Mouse (Mus musculus) stomach, postnatal 0 days (tissue): ENCODE results near the gene Mvb12b. TPM values are rescaled to one million over a fixed set of nuclear protein-coding genes. Genes with fewer than 3 reads are reported as not detected.

Experiments used
- ATAC-seq: fragments of 200-750 bp; cut with Nextera tagmentation; 2 replicates; pipeline ENCODE4 v1.8.0; 2017; ENCODE audit not compliant: low FRiP score, low TSS enrichment
- DNase-seq: peaks from one replicate; pipeline ENCODE4 v3.0.0-alpha.2; 2016; ENCODE audit warnings: low spot score
- H3K27ac ChIP-seq: fragments of 300-500 bp; sonication (generic); replicated peaks from 2 replicates; pipeline ENCODE4 v1.5.1; 2014; ENCODE audit warnings: mild to moderate bottlenecking, control low read depth
- H3K27me3 ChIP-seq: fragments of 300-500 bp; sonication (generic); 2 replicates; pipeline ENCODE4 v1.6.1; 2014; ENCODE audit warnings: low read length; ENCODE audit not compliant: control insufficient read depth, insufficient read depth
- H3K36me3 ChIP-seq: fragments of 300-500 bp; sonication (generic); 2 replicates; pipeline ENCODE4 v1.6.1; 2014; ENCODE audit warnings: low read length, mixed read lengths; ENCODE audit not compliant: control insufficient read depth, insufficient read depth
- H3K4me1 ChIP-seq: fragments of 300-500 bp; sonication (generic); replicated peaks from 2 replicates; pipeline ENCODE4 v1.6.1; 2014; ENCODE audit warnings: antibody characterized with exemption; ENCODE audit not compliant: control insufficient read depth, insufficient read depth
- H3K4me2 ChIP-seq: fragments of 300-500 bp; sonication (generic); replicated peaks from 2 replicates; pipeline ENCODE4 v1.6.1; 2014; ENCODE audit warnings: low read depth, mild to moderate bottlenecking, control low read depth, moderate library complexity
- H3K4me3 ChIP-seq: fragments of 300-500 bp; sonication (generic); 2 replicates; pipeline ENCODE4 v1.5.1; 2014; ENCODE audit warnings: low read depth, low read length, control low read depth
- H3K9ac ChIP-seq: fragments of 300-500 bp; sonication (generic); 2 replicates; pipeline ENCODE4 v1.6.1; 2014; ENCODE audit warnings: mild to moderate bottlenecking, low read length, control low read depth, mixed read lengths
- H3K9me3 ChIP-seq: fragments of 300-500 bp; sonication (generic); 2 replicates; pipeline ENCODE4 v1.6.1; 2016; ENCODE audit warnings: low read length; ENCODE audit not compliant: control insufficient read depth
- CTCF ChIP-seq: IDR thresholded peaks from 2 replicates; pipeline ENCODE4 v1.5.1; 2016; ENCODE audit warnings: antibody characterized with exemption, low read depth, mild to moderate bottlenecking, moderate library complexity
- EP300 ChIP-seq: optimal IDR thresholded peaks from 2 replicates; pipeline ENCODE3; 2016; ENCODE audit warnings: antibody characterized with exemption
- WGBS: fragments of 180-500 bp; shearing (Covaris S2); extraction: QIAGEN DNeasy Blood & Tissue Kit; methylation state at CpG from one replicate; pipeline ENCODE4 v1.1.7; 2014; 5-methylcytosine and 5-hydroxymethylcytosine counted together
- polyA plus RNA-seq: library from polyadenylated mRNA; unstranded; fragments of >200 nt; fragmentation: Nextera tagmentation; extraction: Ambion mirVana; gene quantifications from 2 replicates; pipeline ENCODE4 v1.2.1, GENCODE M21; 2015

The Mvb12b gene
- polyA plus RNA-seq, 1 experiment from 2014 or later: 10.2 TPM

DNA sequence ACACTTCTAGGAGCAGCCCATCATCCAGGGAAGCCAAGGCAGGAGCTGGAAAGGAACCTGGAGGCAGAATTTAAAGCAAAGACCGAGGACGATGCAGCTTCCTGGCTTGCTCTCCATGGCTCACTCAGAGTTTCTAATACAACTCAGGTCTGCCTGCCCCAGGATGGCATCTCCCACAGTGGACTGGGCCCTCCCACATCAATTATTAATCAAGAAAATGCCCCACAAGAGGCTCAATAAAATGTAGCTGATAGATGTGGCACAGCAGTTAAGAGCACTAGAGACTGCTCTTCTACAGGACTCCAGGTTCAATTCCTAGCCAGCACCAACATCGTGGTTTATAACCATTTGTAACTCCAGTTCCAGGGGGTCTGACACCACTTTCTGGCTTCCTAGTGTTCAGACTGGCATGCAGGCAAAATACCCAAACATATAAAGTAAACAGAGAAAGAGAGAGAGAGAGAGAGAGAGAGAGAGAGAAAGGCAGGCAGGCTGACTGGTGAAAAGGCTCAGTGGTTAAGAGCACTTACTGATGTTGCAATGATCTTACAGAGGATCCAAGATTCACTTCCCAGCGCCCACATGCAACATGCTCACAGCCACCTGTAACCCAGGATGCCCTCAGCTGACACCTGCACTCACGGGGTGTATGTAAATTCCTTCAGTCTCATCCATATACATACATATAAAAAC lies 18.6 kb downstream of the Mvb12b start:
- ATAC-seq (no peak), DNase-seq (no peak)
- Histone ChIP-seq H3K9me3 (no peaks in the 10 kb centered on the region), H3K4me1 (0 out of 2 replicates have a peak, but pooled peaks cover 6% of the 10 kb centered on the region), H3K27ac (no peak overlapping the region), H3K4me2 (no peak overlapping the region), H3K36me3 (no peaks in the 10 kb centered on the region), H3K27me3 (no peaks in the 10 kb centered on the region), H3K4me3 (no peak overlapping the region), H3K9ac (no peak overlapping the region)
- TF ChIP-seq EP300 (no peak), CTCF (no peak)
- WGBS: 62% methylated on average over 5 of the region's 5 CpGs

DNA sequence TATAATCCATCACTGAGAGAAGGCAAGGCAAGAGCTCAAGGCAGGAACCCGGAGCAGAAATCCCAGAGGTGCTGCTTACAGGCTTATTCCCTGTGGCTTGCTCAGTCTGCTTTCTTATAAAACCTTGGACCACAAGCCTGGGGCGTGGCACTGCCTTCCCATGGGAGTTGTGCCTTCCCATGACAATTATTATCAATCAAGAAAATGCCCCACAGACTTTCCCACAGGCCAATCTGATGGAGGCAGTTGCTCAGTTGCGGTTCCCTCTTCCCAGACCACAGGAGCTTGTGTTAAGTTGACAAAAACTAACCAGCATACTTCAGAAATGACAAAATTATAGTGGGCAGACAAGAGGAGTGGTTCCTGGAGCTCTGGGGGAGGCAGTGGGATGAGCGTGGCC lies 19.4 kb downstream of the Mvb12b start:
- 84% methylated on average over 4 of the region's 4 CpGs for WGBS

DNA sequence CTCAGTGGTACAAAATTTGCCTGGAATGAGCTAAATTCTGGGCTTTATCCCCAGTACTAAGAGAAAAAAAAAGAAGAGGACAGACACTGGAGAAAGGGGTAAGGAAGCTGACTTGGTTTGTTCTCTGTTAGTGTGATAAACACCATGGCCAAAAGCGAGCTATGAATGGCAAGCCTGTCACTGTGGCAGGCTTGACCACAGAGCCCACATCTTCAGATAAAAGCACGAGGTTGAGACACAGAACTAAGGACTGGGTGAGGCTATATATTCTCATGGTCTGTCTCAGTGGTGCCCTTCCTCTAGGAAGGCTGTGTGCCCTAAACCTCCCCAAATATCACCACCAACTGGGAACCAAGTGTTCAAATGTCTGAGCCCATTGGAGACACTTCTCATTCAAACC lies 31.0 kb downstream of the Mvb12b start:
- WGBS: 73% methylated on average over 2 of the region's 2 CpGs
- H3K9ac ChIP-seq: no peak overlapping the region
- no peak for ATAC-seq
- H3K27me3 ChIP-seq: no peaks in the 10 kb centered on the region
- H3K9me3 ChIP-seq: no peaks in the 10 kb centered on the region
- no peak overlapping the region for H3K27ac ChIP-seq
- no peak overlapping the region for H3K4me3 ChIP-seq
- no peak overlapping the region for H3K4me2 ChIP-seq
- DNase-seq: no peak
- H3K36me3 ChIP-seq: no peaks in the 10 kb centered on the region
- TF ChIP-seq EP300: no peak
- no peak for TF ChIP-seq CTCF
- H3K4me1 ChIP-seq: no peaks in the 10 kb centered on the region

More for the DNA sequence above, 19.4 kb downstream of the Mvb12b start:
- Histone ChIP-seq H3K4me2 (no peak overlapping the region), H3K4me1 (0 out of 2 replicates have a peak, but pooled peaks cover 4% of the 10 kb centered on the region), H3K4me3 (no peak overlapping the region), H3K36me3 (no peaks in the 10 kb centered on the region), H3K27ac (no peak overlapping the region), H3K9ac (no peak overlapping the region), H3K27me3 (no peaks in the 10 kb centered on the region), H3K9me3 (no peaks in the 10 kb centered on the region)
- ATAC-seq (no peak), DNase-seq (no peak)
- TF ChIP-seq CTCF (no peak), EP300 (no peak)

DNA sequence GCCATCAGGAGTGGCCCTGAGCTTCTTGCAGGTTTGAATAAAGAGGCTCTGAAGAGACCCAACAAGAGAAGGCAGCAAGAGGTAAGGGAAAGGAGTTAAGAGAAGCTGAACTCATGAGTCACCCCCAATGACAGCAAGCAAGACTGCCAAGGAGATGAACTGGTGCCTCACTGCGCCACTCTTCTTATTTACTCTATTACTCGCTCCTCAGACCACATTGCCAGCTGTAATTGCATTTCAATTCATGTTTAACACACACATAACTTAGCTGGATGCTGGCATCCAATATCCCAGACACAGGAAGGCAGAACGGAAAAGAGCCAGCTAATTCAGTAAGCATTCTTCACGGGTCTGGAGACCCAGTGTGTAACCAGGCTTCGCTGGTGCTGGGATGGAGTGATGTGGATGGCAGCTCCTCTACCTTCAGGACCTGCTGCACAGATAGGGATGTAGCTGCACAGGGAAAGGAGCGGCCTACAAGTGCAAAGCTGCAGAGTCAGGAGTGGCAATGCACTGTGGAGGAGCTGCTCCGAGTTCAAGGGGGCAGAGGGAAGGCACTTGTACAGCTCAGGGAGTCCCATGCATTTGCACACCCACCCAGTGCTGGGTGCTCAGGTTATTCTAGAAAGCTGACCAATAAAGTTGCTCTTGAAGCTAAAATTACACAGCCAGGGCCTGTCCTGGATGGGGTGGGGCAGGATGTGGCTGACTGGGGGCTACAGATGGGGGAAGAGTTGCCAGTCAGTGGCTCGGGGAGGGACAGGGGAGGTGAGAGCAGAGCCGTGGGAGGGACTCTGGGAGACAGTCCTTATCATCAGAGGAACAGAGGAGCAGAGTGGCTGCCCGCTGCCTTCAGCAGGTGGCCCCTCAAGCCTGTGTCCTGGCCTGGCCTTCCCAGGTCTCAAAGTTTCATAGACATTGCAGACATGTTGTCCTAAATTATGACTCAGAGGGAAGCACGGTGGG lies 34.5 kb downstream of the Mvb12b start:
- Histone ChIP-seq H3K27ac (no peak overlapping the region), H3K27me3 (no peaks in the 10 kb centered on the region), H3K4me3 (no peak overlapping the region), H3K4me2 (no peak overlapping the region), H3K4me1 (no peaks in the 10 kb centered on the region), H3K36me3 (no peaks in the 10 kb centered on the region), H3K9ac (no peak overlapping the region), H3K9me3 (no peaks in the 10 kb centered on the region)
- DNase-seq (no peak), ATAC-seq (no peak)
- TF ChIP-seq CTCF (no peak), EP300 (no peak)
- 68% methylated on average over 11 of the region's 11 CpGs for WGBS

DNA sequence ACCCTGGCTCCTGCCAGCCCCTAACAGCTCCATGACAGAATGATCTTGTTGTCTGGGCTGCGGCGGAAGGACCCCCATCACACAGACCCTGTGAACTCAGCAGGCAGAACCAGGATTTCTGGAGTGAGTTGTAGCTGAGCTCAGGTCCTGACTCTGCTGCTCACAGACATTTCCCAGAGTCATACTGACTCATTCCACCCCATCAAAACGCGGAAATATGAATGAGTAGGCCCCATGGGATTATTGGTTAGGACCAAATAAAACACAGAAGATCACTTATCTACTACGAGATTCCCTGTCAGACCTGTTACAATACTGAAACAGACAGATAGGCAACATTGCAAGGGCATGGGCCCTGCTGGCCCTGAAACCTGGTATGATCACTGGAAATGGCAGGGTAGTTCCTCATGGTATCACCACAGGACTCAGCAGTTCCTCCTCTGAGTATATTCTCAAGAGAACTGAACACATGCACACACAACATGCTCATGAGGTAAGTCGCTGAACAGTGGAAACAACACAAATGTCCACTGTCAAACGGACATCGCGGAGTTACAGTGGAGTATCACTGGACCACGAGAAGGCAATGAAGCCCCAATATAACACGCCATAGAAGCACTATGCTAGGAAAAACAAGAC lies 40.4 kb downstream of the Mvb12b start:
- no peak for ATAC-seq
- TF ChIP-seq EP300 (no peak), CTCF (no peak)
- Histone ChIP-seq H3K9me3 (no peaks in the 10 kb centered on the region), H3K27me3 (no peaks in the 10 kb centered on the region), H3K4me2 (no peak overlapping the region), H3K27ac (no peak overlapping the region), H3K36me3 (no peaks in the 10 kb centered on the region), H3K4me3 (no peak overlapping the region), H3K9ac (no peak overlapping the region), H3K4me1 (peaks cover 3% of the 10 kb centered on the region; the same call in 1 of the 2 replicates)
- no peak for DNase-seq
- 75% methylated on average over 11 of the region's 11 CpGs for WGBS
